Mouse (Mus musculus) myocyte (in vitro differentiated cells): Measurements from ENCODE around the gene Spata20.

Experiments used
- CEBPB ChIP-seq: IDR thresholded peaks from 2 replicates; pipeline ENCODE4 v1.6.1; 2011; ENCODE audit warnings: mild to moderate bottlenecking, moderate library complexity; ENCODE audit not compliant: poor library complexity, insufficient read depth, severe bottlenecking
- E2F4 ChIP-seq: IDR thresholded peaks from one replicate; pipeline ENCODE4 v1.6.1; 2011; ENCODE audit warnings: mild to moderate bottlenecking, control low read depth, moderate library complexity; ENCODE audit not compliant: insufficient read depth
- MAX ChIP-seq: IDR thresholded peaks from one replicate; pipeline ENCODE4 v1.6.1; 2011; ENCODE audit warnings: low read depth, mild to moderate bottlenecking, control low read depth
- MYOD1 ChIP-seq, 3 experiments: IDR thresholded peaks; one replicate each; pipeline ENCODE4 v1.6.1; 2011; ENCODE audit warnings: control low read depth in 2 of 3, low read depth in 2 of 3, mild to moderate bottlenecking in 2 of 3, moderate library complexity in 1 of 3; ENCODE audit not compliant: insufficient read length in 2 of 3, control insufficient read depth in 1 of 3
- MYOG ChIP-seq, 3 experiments: IDR thresholded peaks; one replicate each; pipeline ENCODE4 v1.6.1; 2011; ENCODE audit warnings: control low read depth in 2 of 3, low read depth in 2 of 3, mild to moderate bottlenecking in 2 of 3; ENCODE audit not compliant: insufficient read length in 2 of 3, control insufficient read depth in 1 of 3, insufficient read depth in 1 of 3
- POLR2A ChIP-seq: IDR thresholded peaks from one replicate; pipeline ENCODE4 v1.6.1; 2011; ENCODE audit warnings: low read depth, mild to moderate bottlenecking, control low read depth, moderate library complexity; ENCODE audit not compliant: insufficient read length
- POLR2AphosphoS2 ChIP-seq: IDR thresholded peaks from one replicate; pipeline ENCODE4 v1.6.1; 2011; ENCODE audit warnings: low read depth, control low read depth; ENCODE audit not compliant: insufficient read length
- SRF ChIP-seq: IDR thresholded peaks from one replicate; pipeline ENCODE4 v1.6.1; 2011; ENCODE audit warnings: low read depth; ENCODE audit not compliant: control insufficient read depth, insufficient read length
- TCF12 ChIP-seq: IDR thresholded peaks from one replicate; pipeline ENCODE4 v1.6.1; 2011; ENCODE audit warnings: mild to moderate bottlenecking, control low read depth; ENCODE audit not compliant: poor library complexity, insufficient read depth, severe bottlenecking
- TCF3 ChIP-seq: IDR thresholded peaks from one replicate; pipeline ENCODE4 v1.6.1; 2011; ENCODE audit warnings: low read depth, control low read depth; ENCODE audit not compliant: insufficient read length
- USF1 ChIP-seq: IDR thresholded peaks from one replicate; pipeline ENCODE4 v1.6.1; 2011; ENCODE audit warnings: low read depth, mild to moderate bottlenecking, control low read depth, moderate library complexity

DNA sequence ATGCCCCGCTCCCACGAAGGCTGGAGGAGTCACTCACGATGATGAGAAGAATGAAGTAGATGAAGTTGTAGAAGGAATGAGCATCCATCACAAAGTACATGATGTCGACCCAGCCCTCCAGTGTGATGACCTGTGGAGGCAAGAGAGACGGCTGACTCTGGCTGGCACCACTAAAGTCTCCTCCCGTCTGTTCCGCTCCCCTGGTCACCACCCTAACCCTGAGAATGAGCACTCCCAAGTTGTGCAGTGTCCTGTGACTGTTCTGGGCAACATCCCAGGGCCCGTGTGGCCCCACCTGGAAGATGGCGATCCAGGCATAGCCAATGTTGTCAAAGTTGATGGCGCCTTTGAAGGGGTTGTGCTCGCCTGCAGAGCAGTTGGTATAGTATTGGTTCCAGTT, 24.1 kb downstream of the Spata20 start:
- no peak for TF ChIP-seq POLR2A
- TF ChIP-seq MAX: no peak
- TF ChIP-seq USF1: no peak
- TF ChIP-seq POLR2AphosphoS2: no peak
- no peak for TF ChIP-seq SRF
- TF ChIP-seq CEBPB: no peak
- TF ChIP-seq TCF12: no peak
- TF ChIP-seq MYOD1 (IDR thresholded peaks at IDR 0.05; ENCODE audit: control insufficient read depth in 1 of 3, insufficient read length in 2 of 3, low read depth in 2 of 3): no peak
- no peak for TF ChIP-seq E2F4
- TF ChIP-seq TCF3: no peak
- TF ChIP-seq MYOG (IDR thresholded peaks at IDR 0.05; ENCODE audit: control insufficient read depth in 1 of 3, insufficient read depth in 1 of 3, insufficient read length in 2 of 3, low read depth in 2 of 3): no peak
